In the genomic region with DNA sequence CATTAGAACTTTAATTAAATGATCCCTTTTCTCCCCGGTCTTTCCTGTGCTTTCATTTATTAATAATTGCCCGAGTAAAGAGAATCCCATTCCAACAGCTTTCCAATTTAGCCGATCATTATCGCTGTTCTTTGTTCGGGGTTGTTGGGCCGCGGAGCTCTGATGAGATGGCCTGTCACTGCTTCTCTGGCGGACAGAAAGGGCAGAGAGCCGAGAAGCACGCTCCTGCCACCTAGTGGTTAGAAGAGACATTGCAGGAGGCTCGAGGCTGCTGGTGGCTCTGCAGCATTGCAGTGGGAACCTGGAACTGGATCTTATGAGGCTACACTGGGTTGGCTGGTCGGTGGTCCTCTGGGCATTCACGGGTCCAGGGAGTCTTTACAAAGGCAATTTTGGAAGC, we compare ENCODE assay signal across 8 mouse cellular contexts. TPM values are rescaled to one million over a fixed set of nuclear protein-coding genes. Genes with fewer than 3 reads are reported as not detected.
DNase-seq lines count a peak whose midpoint lies in the region; ATAC-seq and TF ChIP-seq lines count a peak whose summit lies in the region.

No protein-coding gene starts in this region.

- no peaks in the 10 kb centered on the region for H3K36me3 ChIP-seq in heart, embryonic 12.5 days
- no peaks in the 10 kb centered on the region for H3K36me3 ChIP-seq in kidney, postnatal 0 days (ENCODE audit: insufficient read depth, low read length)
- no peaks in the 10 kb centered on the region for H3K36me3 ChIP-seq in liver, adult 2 months (ENCODE audit: control insufficient read depth, insufficient read depth, low read length)
- no peaks in the 10 kb centered on the region for H3K36me3 ChIP-seq in splenic B cell, adult 2 months (ENCODE audit: control insufficient read depth, insufficient read depth, low read length, poor library complexity, severe bottlenecking)

- H3K79me2 ChIP-seq in liver, adult 2 months (ENCODE audit: control insufficient read depth, insufficient read depth, low read length): no peaks in the 10 kb centered on the region

- 1% methylated on average over 13 of the region's 13 CpGs for WGBS in bone marrow, adult 2 months
- WGBS in heart, embryonic 12.5 days: under 1% methylated on average over 13 of the region's 13 CpGs
- under 1% methylated on average over 13 of the region's 13 CpGs for WGBS in kidney, postnatal 0 days
- under 1% methylated on average over 13 of the region's 13 CpGs for WGBS in liver, adult 2 months

- peak; percentile 81 for ATAC-seq in erythroblast, adult 5-6 weeks (replicated peaks; ENCODE audit: low FRiP score, poor library complexity, severe bottlenecking)
- ATAC-seq in heart, embryonic 12.5 days (ENCODE audit: insufficient number of reproducible peaks, low FRiP score): no peak; the same call in 1 of the 2 replicates
- peak; percentile 72 for ATAC-seq in kidney, postnatal 0 days (replicated peaks; ENCODE audit: low FRiP score, low read depth)

- peak overlapping the region; percentile 42 for H3K4me2 ChIP-seq in heart, embryonic 12.5 days
- H3K4me2 ChIP-seq in kidney, postnatal 0 days (ENCODE audit: low read length): 0 out of 2 replicates have a peak overlapping the region, but pooled peaks have one; percentile 19

- peak; percentile 97 for TF ChIP-seq CTCF in bone marrow, adult 2 months (IDR thresholded peaks at IDR 0.05; ENCODE audit: control insufficient read depth, insufficient read depth, low read length)
- peak; percentile 97 for TF ChIP-seq CTCF in kidney, postnatal 0 days (IDR thresholded peaks at IDR 0.05; ENCODE audit: low read depth)
- peak; percentile 100 for TF ChIP-seq CTCF in liver, adult 2 months (IDR thresholded peaks at IDR 0.05; ENCODE audit: low read depth, low read length)

- H3K4me3 ChIP-seq in bone marrow, adult 2 months (replicated peaks; ENCODE audit: control insufficient read depth, low read depth, low read length): no peak overlapping the region
- H3K4me3 ChIP-seq in heart, embryonic 12.5 days: no peak overlapping the region
- H3K4me3 ChIP-seq in kidney, postnatal 0 days (replicated peaks; ENCODE audit: low read depth, low read length): no peak overlapping the region
- no peak overlapping the region for H3K4me3 ChIP-seq in liver, adult 2 months (ENCODE audit: insufficient read depth, low read depth, low read length)

- peak; percentile 81 for DNase-seq in A20 (ENCODE audit: low read depth, low spot score)
- peak; percentile 92 for DNase-seq in kidney, postnatal 0 days (ENCODE audit: low spot score)
- peak; percentile 48 for DNase-seq in liver, adult 2 months (ENCODE audit: extremely low read depth, low read depth, low spot score)
- DNase-seq in naive thymus-derived CD4-positive, alpha-beta T cell, adult 2 months (ENCODE audit: low read depth): peak; percentile 68
- DNase-seq in splenic B cell, adult 2 months (ENCODE audit: low read depth, low spot score): peak; percentile 78

- H3K4me1 ChIP-seq in bone marrow, adult 2 months (ENCODE audit: control insufficient read depth, insufficient read depth, low read length): 0 out of 2 replicates have a peak, but pooled peaks cover under 1% of the 10 kb centered on the region
- H3K4me1 ChIP-seq in heart, embryonic 12.5 days (replicated peaks): no peaks in the 10 kb centered on the region
- no peaks in the 10 kb centered on the region for H3K4me1 ChIP-seq in kidney, postnatal 0 days (replicated peaks; ENCODE audit: insufficient read depth, low read length)
- no peaks in the 10 kb centered on the region for H3K4me1 ChIP-seq in liver, adult 2 months (ENCODE audit: control insufficient read depth, insufficient read depth, low read length)

- H3K27me3 ChIP-seq in heart, embryonic 12.5 days (replicated peaks): peaks cover 30% of the 10 kb centered on the region
- H3K27me3 ChIP-seq in kidney, postnatal 0 days (ENCODE audit: insufficient read depth, low read length): no peaks in the 10 kb centered on the region
- H3K27me3 ChIP-seq in liver, adult 2 months (ENCODE audit: control insufficient read depth, insufficient read depth, low read length): no peaks in the 10 kb centered on the region
- H3K27me3 ChIP-seq in splenic B cell, adult 2 months (ENCODE audit: control insufficient read depth, insufficient read depth, low read length, poor library complexity, severe bottlenecking): no peaks in the 10 kb centered on the region

- H3K9ac ChIP-seq in heart, embryonic 12.5 days: no peak overlapping the region
- no peak overlapping the region for H3K9ac ChIP-seq in kidney, postnatal 0 days (ENCODE audit: low read depth, low read length)
- no peak overlapping the region for H3K9ac ChIP-seq in liver, adult 2 months (ENCODE audit: low read depth, low read length)

- no peak for TF ChIP-seq POLR2A in bone marrow, adult 2 months (IDR thresholded peaks at IDR 0.05; ENCODE audit: borderline replicate concordance, control insufficient read depth, low read depth, low read length)
- TF ChIP-seq POLR2A in liver, adult 2 months (IDR thresholded peaks at IDR 0.05; ENCODE audit: extremely low read depth, insufficient read depth, low read length): no peak

- H3K9me3 ChIP-seq in heart, embryonic 12.5 days (replicated peaks): no peaks in the 10 kb centered on the region; the same call in 1 of the 2 replicates
- H3K9me3 ChIP-seq in kidney, postnatal 0 days (replicated peaks; ENCODE audit: low read length): no peaks in the 10 kb centered on the region

- H3K27ac ChIP-seq in bone marrow, adult 2 months (ENCODE audit: control insufficient read depth, insufficient read depth, low read depth, low read length, poor library complexity): no peak overlapping the region
- no peak overlapping the region for H3K27ac ChIP-seq in heart, embryonic 12.5 days (ENCODE audit: poor library complexity, severe bottlenecking)
- no peak overlapping the region for H3K27ac ChIP-seq in kidney, postnatal 0 days
- H3K27ac ChIP-seq in liver, adult 2 months (replicated peaks; ENCODE audit: insufficient read depth, low read depth, low read length): no peak overlapping the region

RNA-seq across cellular contexts. Expression of a gene that starts 13.4 kb away (rescaled TPM):
- polyA plus RNA-seq in bone marrow, adult 2 months (2011; ENCODE audit: insufficient read depth, insufficient read length, low replicate concordance, missing spikeins): not detected in 2 replicates
- not detected in 2 replicates for total RNA-seq in erythroblast, adult 5-6 weeks (2015; ENCODE audit: low replicate concordance)
- not detected in 2 replicates for total RNA-seq in erythroblast, adult 5-6 weeks (2017; ENCODE audit: low replicate concordance)
- not detected in 2 replicates for polyA plus RNA-seq in heart, embryonic 12.5 days (2016; fragmentation: Nextera tagmentation; extraction: Ambion mirVana)
- polyA plus RNA-seq in kidney, postnatal 0 days (2015; fragmentation: Nextera tagmentation; extraction: Ambion mirVana): not detected in 2 replicates
- total RNA-seq in liver, adult 2 months (2014; rRNA removed): not detected in 2 replicates
- polyA plus RNA-seq in liver, adult 2 months (2012; rRNA removed): not detected in 2 replicates

RNA-seq across cellular contexts. Expression of a gene that starts 51.3 kb away (rescaled TPM):
- not detected in 2 replicates for polyA plus RNA-seq in bone marrow, adult 2 months (2011; ENCODE audit: insufficient read depth, insufficient read length, low replicate concordance, missing spikeins)
- not detected in 2 replicates for total RNA-seq in erythroblast, adult 5-6 weeks (2015; ENCODE audit: low replicate concordance)
- not detected in 2 replicates for total RNA-seq in erythroblast, adult 5-6 weeks (2017; ENCODE audit: low replicate concordance)
- polyA plus RNA-seq in heart, embryonic 12.5 days (2016; fragmentation: Nextera tagmentation; extraction: Ambion mirVana): 0.50 and 0.59 TPM in 2 replicates
- 7.4 and 7.7 TPM in 2 replicates for polyA plus RNA-seq in kidney, postnatal 0 days (2015; fragmentation: Nextera tagmentation; extraction: Ambion mirVana)
- not detected in 2 replicates for total RNA-seq in liver, adult 2 months (2014; rRNA removed)
- polyA plus RNA-seq in liver, adult 2 months (2012; rRNA removed): not detected in 2 replicates
